Mouse (Mus musculus): ENCODE data around the gene As3mt. TPM values are rescaled to one million over a fixed set of nuclear protein-coding genes. Genes with fewer than 3 reads are reported as not detected.
"Not testable (repeated sequence)": the region's sequence is repeated elsewhere in the genome, so short reads cannot be mapped to it uniquely, and the experiment has no call there.

The As3mt gene
- polyA plus RNA-seq, 1 experiment, result 8.5 TPM

DNA sequence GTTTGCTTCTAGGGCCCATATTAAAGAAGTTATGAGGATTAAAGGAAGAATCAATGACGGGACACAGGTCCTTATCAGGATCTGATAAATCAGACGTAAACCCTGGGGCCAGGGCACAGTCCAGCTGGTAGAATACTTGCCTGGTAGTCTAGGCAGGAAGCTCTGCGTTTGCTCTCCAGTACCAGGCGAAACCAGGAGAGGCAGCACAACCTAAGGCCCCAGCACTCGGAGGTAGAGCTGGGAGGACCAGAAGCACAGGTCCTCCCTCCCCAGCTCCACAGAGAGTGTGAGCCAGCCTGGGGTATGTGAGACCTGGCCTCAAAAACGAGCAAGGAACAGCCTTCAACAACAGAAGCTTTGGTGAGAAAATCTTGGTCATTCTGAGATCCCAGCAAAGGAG lies 34.3 kb downstream of the As3mt start:
- WGBS, result 68% methylated on average over 6 of the region's 6 CpGs
- no peak overlapping the region for H3K27ac ChIP-seq (ENCODE audit: control insufficient read depth, insufficient read depth, low read depth, low read length, poor library complexity)
- H3K4me1 ChIP-seq (ENCODE audit: control insufficient read depth, insufficient read depth, low read length), result no peaks in the 10 kb centered on the region
- H3K4me3 ChIP-seq (replicated peaks; ENCODE audit: control insufficient read depth, low read depth, low read length), result no peak overlapping the region
- TF ChIP-seq CTCF (IDR thresholded peaks at IDR 0.05; ENCODE audit: control insufficient read depth, insufficient read depth, low read length) (no peak), POLR2A (IDR thresholded peaks at IDR 0.05; ENCODE audit: borderline replicate concordance, control insufficient read depth, low read depth, low read length) (no peak)

- 80% methylated on average over 9 of the region's 9 CpGs for WGBS
- Histone ChIP-seq H3K27ac (ENCODE audit: control insufficient read depth, insufficient read depth, low read depth, low read length, poor library complexity) (no peak overlapping the region), H3K4me1 (ENCODE audit: control insufficient read depth, insufficient read depth, low read length) (peaks cover 3% of the 10 kb centered on the region), H3K4me3 (replicated peaks; ENCODE audit: control insufficient read depth, low read depth, low read length) (no peak overlapping the region)
- TF ChIP-seq POLR2A (IDR thresholded peaks at IDR 0.05; ENCODE audit: borderline replicate concordance, control insufficient read depth, low read depth, low read length) (no peak), CTCF (IDR thresholded peaks at IDR 0.05; ENCODE audit: control insufficient read depth, insufficient read depth, low read length) (no peak)
These were observed 37.4 kb downstream of the As3mt start for GRCm38 (mm10) chr19:46744681-46745080.

GRCm38 (mm10) chr19:46747799-46748198 lies 40.5 kb downstream of the As3mt start:
- 45% methylated on average over 3 of the region's 3 CpGs for WGBS
- no peak overlapping the region for H3K4me3 ChIP-seq (replicated peaks; ENCODE audit: control insufficient read depth, low read depth, low read length)
- H3K4me1 ChIP-seq (ENCODE audit: control insufficient read depth, insufficient read depth, low read length), result peaks cover 3% of the 10 kb centered on the region
- TF ChIP-seq POLR2A (IDR thresholded peaks at IDR 0.05; ENCODE audit: borderline replicate concordance, control insufficient read depth, low read depth, low read length) (no peak), CTCF (IDR thresholded peaks at IDR 0.05; ENCODE audit: control insufficient read depth, insufficient read depth, low read length) (no peak)
- no peak overlapping the region for H3K27ac ChIP-seq (ENCODE audit: control insufficient read depth, insufficient read depth, low read depth, low read length, poor library complexity)

DNA sequence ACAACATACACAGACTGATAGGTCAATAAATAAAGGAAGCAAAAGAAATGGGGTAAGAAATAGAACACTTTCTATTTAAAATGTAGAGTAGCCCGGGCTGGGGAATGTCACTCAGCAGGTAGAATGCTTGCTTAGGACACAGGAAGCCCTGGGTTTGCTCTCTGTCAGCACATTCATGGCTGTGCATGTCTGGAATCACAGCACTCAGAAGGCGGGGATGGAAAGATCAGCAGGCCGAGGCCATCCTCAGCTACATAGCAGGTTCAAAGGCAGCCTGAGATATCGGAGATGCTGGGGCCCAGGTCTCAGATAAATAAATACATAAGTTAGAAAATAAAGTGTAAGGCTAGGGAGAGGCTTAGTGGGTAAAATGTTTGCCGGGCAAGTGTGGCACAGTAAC lies 45.0 kb downstream of the As3mt start:
- TF ChIP-seq POLR2A (IDR thresholded peaks at IDR 0.05; ENCODE audit: borderline replicate concordance, control insufficient read depth, low read depth, low read length), result no peak
- no peak for TF ChIP-seq CTCF (IDR thresholded peaks at IDR 0.05; ENCODE audit: control insufficient read depth, insufficient read depth, low read length)
- H3K27ac ChIP-seq (ENCODE audit: control insufficient read depth, insufficient read depth, low read depth, low read length, poor library complexity), result no peak overlapping the region
- no peak overlapping the region for H3K4me3 ChIP-seq (replicated peaks; ENCODE audit: control insufficient read depth, low read depth, low read length)
- peaks cover 3% of the 10 kb centered on the region for H3K4me1 ChIP-seq (ENCODE audit: control insufficient read depth, insufficient read depth, low read length)
- 83% methylated on average over 5 of the region's 5 CpGs for whole genome bisulfite sequencing

GRCm38 (mm10) chr19:46755066-46755465 lies 47.8 kb downstream of the As3mt start:
- no peak overlapping the region for H3K4me3 ChIP-seq (replicated peaks; ENCODE audit: control insufficient read depth, low read depth, low read length)
- no peak overlapping the region for H3K27ac ChIP-seq (ENCODE audit: control insufficient read depth, insufficient read depth, low read depth, low read length, poor library complexity)
- WGBS, result 48% methylated on average over 9 of the region's 9 CpGs
- TF ChIP-seq CTCF (IDR thresholded peaks at IDR 0.05; ENCODE audit: control insufficient read depth, insufficient read depth, low read length) (peak; percentile 67), POLR2A (IDR thresholded peaks at IDR 0.05; ENCODE audit: borderline replicate concordance, control insufficient read depth, low read depth, low read length) (0 out of 2 replicates have a peak, but pooled peaks have one; percentile 24)
- H3K4me1 ChIP-seq (ENCODE audit: control insufficient read depth, insufficient read depth, low read length), result no peaks in the 10 kb centered on the region

GRCm38 (mm10) chr19:46756221-46756620 lies 49.0 kb downstream of the As3mt start:
- H3K4me1 ChIP-seq (ENCODE audit: control insufficient read depth, insufficient read depth, low read length), result no peaks in the 10 kb centered on the region
- no peak overlapping the region for H3K27ac ChIP-seq (ENCODE audit: control insufficient read depth, insufficient read depth, low read depth, low read length, poor library complexity)
- WGBS, result 67% methylated on average over 4 of the region's 4 CpGs
- no peak overlapping the region for H3K4me3 ChIP-seq (replicated peaks; ENCODE audit: control insufficient read depth, low read depth, low read length)
- TF ChIP-seq POLR2A (IDR thresholded peaks at IDR 0.05; ENCODE audit: borderline replicate concordance, control insufficient read depth, low read depth, low read length) (no peak), CTCF (IDR thresholded peaks at IDR 0.05; ENCODE audit: control insufficient read depth, insufficient read depth, low read length) (no peak)

DNA sequence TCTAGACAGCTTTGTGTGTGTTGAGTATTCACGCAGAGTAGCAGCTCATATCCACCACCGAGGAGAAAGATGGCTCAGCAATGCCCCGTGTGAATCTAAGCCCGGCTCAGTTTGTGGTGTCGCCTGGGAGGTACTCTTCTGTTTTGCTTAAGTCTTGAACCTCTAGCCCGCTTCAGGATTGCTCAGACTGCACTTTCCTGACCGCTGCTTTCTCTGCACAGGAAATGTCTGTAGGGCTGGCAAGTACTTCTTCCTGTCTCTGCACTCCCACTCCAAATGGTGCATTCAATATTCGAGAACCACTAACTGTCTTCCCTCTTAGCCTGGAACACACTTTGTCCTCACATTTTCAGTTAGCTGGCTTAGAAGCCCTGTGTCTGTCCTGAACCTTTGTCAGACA lies 51.8 kb downstream of the As3mt start:
- TF ChIP-seq CTCF (IDR thresholded peaks at IDR 0.05; ENCODE audit: control insufficient read depth, insufficient read depth, low read length) (no peak), POLR2A (IDR thresholded peaks at IDR 0.05; ENCODE audit: borderline replicate concordance, control insufficient read depth, low read depth, low read length) (no peak)
- 0 out of 2 replicates have a peak overlapping the region, but pooled peaks have one; percentile 14 for H3K27ac ChIP-seq (ENCODE audit: control insufficient read depth, insufficient read depth, low read depth, low read length, poor library complexity)
- H3K4me1 ChIP-seq (ENCODE audit: control insufficient read depth, insufficient read depth, low read length), result peaks cover 4% of the 10 kb centered on the region
- 3% methylated on average over 8 of the region's 8 CpGs for WGBS
- H3K4me3 ChIP-seq (replicated peaks; ENCODE audit: control insufficient read depth, low read depth, low read length), result no peak overlapping the region

DNA sequence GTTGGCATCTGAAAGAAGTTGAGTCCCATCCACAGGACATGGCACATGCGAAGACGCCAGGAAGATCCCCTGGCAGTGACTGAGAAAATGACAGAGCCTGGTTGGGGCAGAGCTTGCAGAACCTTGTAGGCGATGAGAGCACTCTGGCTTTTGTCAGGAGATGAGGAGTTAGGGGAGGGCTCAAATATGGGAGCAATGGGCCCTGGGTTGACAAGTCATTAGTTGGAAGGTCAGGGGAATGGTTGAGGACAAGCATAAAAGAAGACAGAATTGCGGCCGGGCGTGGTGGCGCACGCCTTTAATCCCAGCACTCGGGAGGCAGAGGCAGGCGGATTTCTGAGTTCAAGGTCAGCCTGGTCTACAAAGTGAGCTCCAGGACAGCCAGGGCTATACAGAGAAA lies 52.7 kb downstream of the As3mt start:
- 88% methylated on average over 10 of the region's 10 CpGs for WGBS
- H3K4me1 ChIP-seq (ENCODE audit: control insufficient read depth, insufficient read depth, low read length); H3K4me3 ChIP-seq (replicated peaks; ENCODE audit: control insufficient read depth, low read depth, low read length); H3K27ac ChIP-seq (ENCODE audit: control insufficient read depth, insufficient read depth, low read depth, low read length, poor library complexity): not testable (repeated sequence)

GRCm38 (mm10) chr19:46760375-46761160 lies 53.3 kb downstream of the As3mt start:
- peak; percentile 42; the same call in 1 of the 2 replicates for TF ChIP-seq POLR2A (IDR thresholded peaks at IDR 0.05; ENCODE audit: borderline replicate concordance, control insufficient read depth, low read depth, low read length)
- peak; percentile 97 for TF ChIP-seq CTCF (IDR thresholded peaks at IDR 0.05; ENCODE audit: control insufficient read depth, insufficient read depth, low read length)
- H3K4me3 ChIP-seq (replicated peaks; ENCODE audit: control insufficient read depth, low read depth, low read length), result peak overlapping the region; percentile 79
- peak overlapping the region; percentile 83 for H3K27ac ChIP-seq (ENCODE audit: control insufficient read depth, insufficient read depth, low read depth, low read length, poor library complexity)
- WGBS, result 14% methylated on average over 29 of the region's 29 CpGs
- H3K4me1 ChIP-seq (ENCODE audit: control insufficient read depth, insufficient read depth, low read length), result peaks cover 4% of the 10 kb centered on the region
